Mouse (Mus musculus) myocyte (in vitro differentiated cells): ENCODE results near the gene Gad1. TPM values are rescaled to one million over a fixed set of nuclear protein-coding genes. Genes with fewer than 3 reads are reported as not detected.

ENCODE experiments used
- H3K27me3 ChIP-seq: one replicate; pipeline ENCODE4 v1.6.1; 2011; ENCODE audit not compliant: control insufficient read depth, insufficient read depth, insufficient read length
- H3K36me3 ChIP-seq: one replicate; pipeline ENCODE4 v1.6.1; 2011; ENCODE audit not compliant: control insufficient read depth, insufficient read depth
- H3K4me2 ChIP-seq: one replicate; pipeline ENCODE4 v1.6.1; 2011; ENCODE audit warnings: low read depth, control low read depth
- H3K4me3 ChIP-seq: one replicate; pipeline ENCODE4 v1.5.1; 2011; ENCODE audit warnings: mild to moderate bottlenecking, control low read depth, moderate library complexity
- H3K79me2 ChIP-seq: one replicate; pipeline ENCODE4 v1.6.1; 2011; ENCODE audit not compliant: control insufficient read depth, insufficient read depth
- H3ac ChIP-seq: one replicate; pipeline ENCODE4 v1.6.1; 2011; ENCODE audit not compliant: control insufficient read depth, insufficient read length
- CEBPB ChIP-seq: IDR thresholded peaks from 2 replicates; pipeline ENCODE4 v1.6.1; 2011; ENCODE audit warnings: mild to moderate bottlenecking, moderate library complexity; ENCODE audit not compliant: poor library complexity, insufficient read depth, severe bottlenecking
- E2F4 ChIP-seq: IDR thresholded peaks from one replicate; pipeline ENCODE4 v1.6.1; 2011; ENCODE audit warnings: mild to moderate bottlenecking, control low read depth, moderate library complexity; ENCODE audit not compliant: insufficient read depth
- MAX ChIP-seq: IDR thresholded peaks from one replicate; pipeline ENCODE4 v1.6.1; 2011; ENCODE audit warnings: low read depth, mild to moderate bottlenecking, control low read depth
- MYOD1 ChIP-seq, 3 experiments: IDR thresholded peaks; one replicate each; pipeline ENCODE4 v1.6.1; 2011; ENCODE audit warnings: control low read depth in 2 of 3, low read depth in 2 of 3, mild to moderate bottlenecking in 2 of 3, moderate library complexity in 1 of 3; ENCODE audit not compliant: insufficient read length in 2 of 3, control insufficient read depth in 1 of 3
- MYOG ChIP-seq, 3 experiments: IDR thresholded peaks; one replicate each; pipeline ENCODE4 v1.6.1; 2011; ENCODE audit warnings: control low read depth in 2 of 3, low read depth in 2 of 3, mild to moderate bottlenecking in 2 of 3; ENCODE audit not compliant: insufficient read length in 2 of 3, control insufficient read depth in 1 of 3, insufficient read depth in 1 of 3
- POLR2A ChIP-seq: IDR thresholded peaks from one replicate; pipeline ENCODE4 v1.6.1; 2011; ENCODE audit warnings: low read depth, mild to moderate bottlenecking, control low read depth, moderate library complexity; ENCODE audit not compliant: insufficient read length
- POLR2AphosphoS2 ChIP-seq: IDR thresholded peaks from one replicate; pipeline ENCODE4 v1.6.1; 2011; ENCODE audit warnings: low read depth, control low read depth; ENCODE audit not compliant: insufficient read length
- REST ChIP-seq: IDR thresholded peaks from one replicate; pipeline ENCODE4 v1.6.1; 2011; ENCODE audit warnings: mild to moderate bottlenecking, control low read depth, moderate library complexity; ENCODE audit not compliant: insufficient read depth, insufficient read length
- SRF ChIP-seq: IDR thresholded peaks from one replicate; pipeline ENCODE4 v1.6.1; 2011; ENCODE audit warnings: low read depth; ENCODE audit not compliant: control insufficient read depth, insufficient read length
- TCF12 ChIP-seq: IDR thresholded peaks from one replicate; pipeline ENCODE4 v1.6.1; 2011; ENCODE audit warnings: mild to moderate bottlenecking, control low read depth; ENCODE audit not compliant: poor library complexity, insufficient read depth, severe bottlenecking
- TCF3 ChIP-seq: IDR thresholded peaks from one replicate; pipeline ENCODE4 v1.6.1; 2011; ENCODE audit warnings: low read depth, control low read depth; ENCODE audit not compliant: insufficient read length
- USF1 ChIP-seq: IDR thresholded peaks from one replicate; pipeline ENCODE4 v1.6.1; 2011; ENCODE audit warnings: low read depth, mild to moderate bottlenecking, control low read depth, moderate library complexity
- polyA plus RNA-seq: library from polyadenylated mRNA; unstranded; fragments of >200 nt; fragmentation: generic; extraction: Trizol; gene quantifications from one replicate; pipeline ENCODE4 v1.2.1, GENCODE M21; 2012; ENCODE audit warnings: missing spikeins

Gad1 gene
- polyA plus RNA-seq, 1 experiment = not detected

GRCm38 (mm10) chr2:70614745-70615351 is 62.0 kb downstream of the Gad1 start:
- Histone ChIP-seq H3K4me2 (no peak overlapping the region), H3K4me3 (no peak overlapping the region), H3K36me3 (no peaks in the 10 kb centered on the region), H3ac (no peak overlapping the region), H3K79me2 (no peaks in the 10 kb centered on the region), H3K27me3 (no peaks in the 10 kb centered on the region)
- TF ChIP-seq USF1 = no peak
- TF ChIP-seq MYOG (IDR thresholded peaks at IDR 0.05; ENCODE audit: control insufficient read depth in 1 of 3, insufficient read depth in 1 of 3, insufficient read length in 2 of 3, low read depth in 2 of 3) = no peak
- no peak for TF ChIP-seq TCF3
- TF ChIP-seq MAX = no peak
- TF ChIP-seq SRF = no peak
- no peak for TF ChIP-seq POLR2A

DNA sequence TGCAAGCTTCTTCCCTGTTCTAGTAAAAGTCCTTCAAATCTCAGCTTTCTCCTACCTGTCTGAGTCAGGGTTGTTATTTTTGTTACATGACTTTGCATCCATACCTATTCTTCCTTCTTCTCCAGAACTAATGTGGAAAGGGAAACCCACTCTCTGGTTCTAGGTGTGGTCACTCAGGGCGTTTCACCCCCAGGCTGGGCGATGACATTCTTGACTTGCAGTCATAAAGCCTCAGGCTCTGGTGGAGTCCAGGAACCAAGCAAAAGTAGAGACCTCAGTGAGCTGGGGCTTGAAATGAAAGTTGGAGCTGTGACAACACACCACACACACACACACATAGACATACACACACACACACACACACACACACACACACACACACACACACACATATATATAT is 63.2 kb downstream of the Gad1 start:
- no peaks in the 10 kb centered on the region for H3K27me3 ChIP-seq
- TF ChIP-seq E2F4 = no peak
- TF ChIP-seq POLR2AphosphoS2 = no peak
- TF ChIP-seq MYOD1 (IDR thresholded peaks at IDR 0.05; ENCODE audit: control insufficient read depth in 1 of 3, insufficient read length in 2 of 3, low read depth in 2 of 3) = no peak
- no peaks in the 10 kb centered on the region for H3K36me3 ChIP-seq
- H3ac ChIP-seq = no peak overlapping the region
- no peaks in the 10 kb centered on the region for H3K79me2 ChIP-seq
- H3K4me3 ChIP-seq = no peak overlapping the region
- H3K4me2 ChIP-seq = no peak overlapping the region

DNA sequence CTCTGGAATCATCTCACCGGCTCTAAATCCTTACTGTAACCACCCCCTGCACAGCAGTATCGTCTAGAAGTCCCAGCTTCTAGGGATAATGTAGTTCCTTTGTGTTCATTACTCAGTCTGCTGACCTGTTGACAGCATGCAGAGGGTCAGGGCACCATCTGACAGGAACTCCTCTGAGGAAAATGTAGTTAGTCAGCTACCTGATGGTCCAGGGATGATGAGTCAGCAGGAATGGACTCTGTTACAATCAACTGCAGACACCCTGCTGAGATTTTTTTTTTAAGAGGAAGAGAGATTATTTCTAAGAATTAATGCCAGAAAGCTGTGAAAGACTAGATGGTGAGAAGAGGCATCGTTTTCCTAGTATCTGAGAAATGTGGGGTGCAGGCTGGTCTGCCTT is 63.7 kb downstream of the Gad1 start:
- no peaks in the 10 kb centered on the region for H3K36me3 ChIP-seq
- no peak for TF ChIP-seq USF1
- TF ChIP-seq POLR2AphosphoS2 = no peak
- no peak overlapping the region for H3K4me3 ChIP-seq
- no peaks in the 10 kb centered on the region for H3K79me2 ChIP-seq
- H3ac ChIP-seq = no peak overlapping the region
- no peaks in the 10 kb centered on the region for H3K27me3 ChIP-seq
- no peak overlapping the region for H3K4me2 ChIP-seq

DNA sequence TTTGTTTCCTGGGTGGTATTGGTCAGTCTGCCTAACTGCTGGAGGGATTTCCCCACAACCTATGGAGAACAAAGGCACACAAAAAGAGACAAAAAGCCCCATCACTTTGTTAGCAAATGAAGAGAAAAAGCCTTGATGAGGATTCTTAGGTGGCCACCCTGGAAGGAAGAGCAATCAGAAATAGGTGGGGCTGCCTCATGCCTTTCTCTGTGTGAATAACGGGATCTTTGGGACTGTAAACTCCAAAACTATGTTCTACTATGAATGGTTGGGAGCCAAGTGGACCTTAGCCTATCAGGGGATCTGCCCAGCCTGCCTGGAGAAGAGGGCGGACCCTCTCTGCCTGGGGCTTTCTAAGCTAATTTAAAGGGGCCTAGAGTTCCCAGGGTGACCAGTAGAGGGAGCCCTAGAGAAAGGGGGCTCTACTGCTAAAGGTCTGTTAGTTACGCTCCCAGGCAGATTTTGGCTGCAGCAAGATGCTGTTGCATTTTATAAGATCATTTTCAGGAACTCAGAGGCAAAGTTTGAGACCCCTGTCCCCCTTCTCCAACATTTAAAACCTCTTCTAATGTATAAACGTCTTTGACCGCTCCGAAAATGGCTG is 66.5 kb downstream of the Gad1 start:
- no peaks in the 10 kb centered on the region for H3K79me2 ChIP-seq
- H3K36me3 ChIP-seq = no peaks in the 10 kb centered on the region
- TF ChIP-seq MAX (no peak), CEBPB (no peak), REST (no peak), MYOD1 (IDR thresholded peaks at IDR 0.05; ENCODE audit: control insufficient read depth in 1 of 3, insufficient read length in 2 of 3, low read depth in 2 of 3) (no peak), MYOG (IDR thresholded peaks at IDR 0.05; ENCODE audit: control insufficient read depth in 1 of 3, insufficient read depth in 1 of 3, insufficient read length in 2 of 3, low read depth in 2 of 3) (no peak), POLR2AphosphoS2 (no peak), SRF (no peak), E2F4 (no peak), TCF3 (no peak), USF1 (no peak), TCF12 (no peak), POLR2A (no peak)
- no peak overlapping the region for H3ac ChIP-seq
- no peak overlapping the region for H3K4me2 ChIP-seq
- H3K27me3 ChIP-seq = no peaks in the 10 kb centered on the region
- no peak overlapping the region for H3K4me3 ChIP-seq

- Histone ChIP-seq H3K27me3 (no peaks in the 10 kb centered on the region), H3ac (no peak overlapping the region), H3K4me2 (no peak overlapping the region), H3K4me3 (no peak overlapping the region), H3K36me3 (no peaks in the 10 kb centered on the region), H3K79me2 (no peaks in the 10 kb centered on the region)
- TF ChIP-seq E2F4 (no peak), POLR2AphosphoS2 (no peak), TCF12 (no peak), MYOD1 (IDR thresholded peaks at IDR 0.05; ENCODE audit: control insufficient read depth in 1 of 3, insufficient read length in 2 of 3, low read depth in 2 of 3) (no peak)
Measured at GRCm38 (mm10) chr2:70620225-70620624, 67.4 kb downstream of the Gad1 start.

- H3K4me3 ChIP-seq = no peak overlapping the region
- TF ChIP-seq MAX = no peak
- no peak for TF ChIP-seq E2F4
- no peak for TF ChIP-seq POLR2AphosphoS2
- H3ac ChIP-seq = no peak overlapping the region
- H3K4me2 ChIP-seq = no peak overlapping the region
- no peaks in the 10 kb centered on the region for H3K79me2 ChIP-seq
- H3K27me3 ChIP-seq = no peaks in the 10 kb centered on the region
- H3K36me3 ChIP-seq = no peaks in the 10 kb centered on the region
Measured at GRCm38 (mm10) chr2:70622244-70622643, 69.4 kb downstream of the Gad1 start.
